Mouse (Mus musculus): ENCODE measurements around the gene Ppp1r13l.

Gene Ppp1r13l

GRCm38 (mm10) chr7:19359299-19359891 is at the start of gene Ppp1r13l, which contains the start of gene Cd3eap:
TSS of gene Ppp1r13l (plus strand) at chr7:19359749.
TSS of gene Cd3eap (minus strand) at chr7:19359483.
- peak; percentile 75 to 85 for DNase-seq (ENCODE audit: low spot score in 2 of 2)

DNA sequence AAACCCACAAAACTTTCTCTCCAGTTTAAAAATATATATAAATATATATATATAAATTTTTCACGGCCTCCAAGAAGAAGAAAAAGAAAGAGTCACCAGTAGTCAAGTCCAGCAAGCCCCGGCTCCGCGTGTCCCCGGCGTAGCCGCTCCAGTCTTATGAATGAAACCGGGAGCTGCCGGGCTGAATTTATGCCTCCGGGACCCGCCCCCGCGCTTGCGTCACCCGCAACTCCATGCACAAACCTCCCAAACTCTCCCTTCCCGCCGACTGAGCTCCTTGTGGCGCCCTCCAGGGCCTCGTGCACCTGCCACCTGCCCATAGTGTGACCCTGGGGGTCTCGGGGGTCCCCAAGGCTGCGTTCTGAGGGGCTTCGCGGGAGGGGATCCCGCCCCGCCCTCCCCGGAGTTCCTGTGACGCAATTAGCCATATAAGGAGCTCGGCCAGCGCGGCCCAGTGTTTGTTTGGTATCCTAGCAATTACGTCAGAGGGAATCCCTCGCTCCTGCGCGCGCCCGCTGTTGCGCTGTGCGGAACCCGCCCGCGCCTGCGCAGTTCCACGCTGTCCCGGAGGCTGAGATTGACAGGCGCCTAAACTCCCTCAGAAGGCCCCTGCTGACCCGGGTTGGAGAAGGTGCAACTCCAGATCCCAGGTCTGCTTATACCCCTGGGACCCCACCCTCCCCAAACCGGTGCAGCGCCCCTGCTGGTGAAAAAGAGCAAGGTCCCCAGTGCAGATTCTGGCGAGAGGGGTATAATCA is 49.5 kb upstream of the Ppp1r13l start, which contains the start of gene Fosb:
TSS of gene Fosb (minus strand) at position 168 of the 758 bp plus-strand sequence.
- peak; percentile 91 to 93 for DNase-seq (ENCODE audit: low spot score in 2 of 2)

DNA sequence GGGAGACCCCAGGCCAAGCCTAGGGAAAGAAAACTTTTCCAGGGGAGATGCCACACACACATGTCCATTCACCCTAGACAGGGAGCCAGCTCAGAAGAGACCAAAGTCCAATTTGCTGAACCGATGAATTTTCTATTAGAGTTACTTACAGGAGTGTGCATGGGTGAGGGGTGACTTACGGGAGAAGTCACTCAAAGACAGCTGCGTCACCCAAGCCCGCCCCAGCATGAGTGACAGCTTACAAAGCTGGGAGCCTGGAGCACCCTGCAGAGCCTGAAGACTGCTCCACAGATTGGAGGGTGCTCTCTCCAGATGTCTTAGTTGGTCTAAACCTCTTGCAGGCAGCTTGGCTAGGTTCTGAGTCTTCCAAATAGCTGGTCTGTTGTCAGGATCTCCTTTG is 47.6 kb upstream of the Ppp1r13l start:
- no peak for DNase-seq (ENCODE audit: low spot score in 2 of 2)

DNA sequence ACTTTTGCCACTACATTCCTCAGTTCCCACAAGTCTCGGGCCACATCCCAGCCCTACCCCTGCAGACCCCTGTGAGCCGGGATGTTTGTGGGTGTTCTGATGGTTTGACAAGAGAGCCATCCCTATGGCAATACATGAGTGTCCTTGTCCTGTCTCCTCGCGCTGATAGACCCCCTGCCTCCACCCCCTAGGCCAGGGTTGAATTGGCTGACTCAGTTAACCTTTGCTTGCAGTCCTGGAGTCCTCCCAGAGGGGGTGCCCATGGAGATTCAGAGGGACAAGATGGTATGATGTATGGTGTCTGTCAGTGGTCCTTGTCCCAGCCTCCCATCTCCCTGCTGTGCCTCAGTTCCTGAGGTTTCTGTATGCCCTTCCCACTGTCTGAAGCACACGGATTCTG is 45.5 kb upstream of the Ppp1r13l start:
- DNase-seq (ENCODE audit: low spot score in 2 of 2), result no peak

- peak in 1 of 2 experiments; percentile 53 for DNase-seq (ENCODE audit: low spot score in 2 of 2)
Measured at GRCm38 (mm10) chr7:19316451-19317161, 42.9 kb upstream of the Ppp1r13l start.

- no peak for DNase-seq (ENCODE audit: low spot score in 2 of 2)
Measured at GRCm38 (mm10) chr7:19318201-19318600, 41.3 kb upstream of the Ppp1r13l start.

DNA sequence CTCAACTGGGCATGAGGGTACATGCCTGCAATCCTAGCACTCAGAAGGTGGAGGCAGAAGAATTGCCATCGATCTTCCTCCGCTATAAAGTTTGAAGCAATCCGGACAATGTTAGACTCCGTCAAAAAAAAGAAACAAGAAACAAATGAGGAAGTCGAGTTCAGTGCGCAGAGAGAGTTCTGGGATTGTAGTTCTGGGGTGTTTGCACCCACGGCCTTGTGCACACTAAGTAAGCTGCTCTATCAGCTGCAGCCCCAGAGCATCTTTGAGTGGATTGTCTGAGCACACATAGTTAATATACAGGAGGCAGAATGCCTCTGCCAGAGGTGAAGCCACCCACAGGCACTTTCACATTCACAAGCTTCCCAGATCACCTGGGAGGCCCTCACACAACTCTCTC is 40.9 kb upstream of the Ppp1r13l start:
- DNase-seq (ENCODE audit: low spot score in 2 of 2), result no peak

DNA sequence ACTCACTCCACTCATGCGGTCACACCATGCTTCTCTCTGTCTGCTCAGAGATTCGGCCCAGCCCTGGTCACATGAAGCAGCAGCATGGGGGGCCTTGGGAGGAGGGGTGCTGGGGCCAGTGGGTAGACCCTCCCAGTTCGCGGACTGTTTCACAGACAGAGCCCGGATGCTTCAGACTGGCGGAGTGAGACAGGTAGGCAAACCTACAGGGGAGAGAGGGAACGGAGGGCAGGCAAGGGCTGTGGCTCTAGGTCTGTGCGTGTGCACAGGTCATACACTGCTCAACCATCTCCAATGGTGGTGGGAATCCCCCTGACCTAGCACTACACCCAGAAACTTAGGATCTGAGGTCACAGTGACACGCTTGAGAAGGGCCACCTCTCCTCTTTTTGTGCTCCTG is 40.1 kb upstream of the Ppp1r13l start:
- no peak for DNase-seq (ENCODE audit: low spot score in 2 of 2)

- peak; percentile 93 to 96 for DNase-seq (ENCODE audit: low spot score in 2 of 2)
Measured at GRCm38 (mm10) chr7:19319906-19320305, 39.6 kb upstream of the Ppp1r13l start.

DNA sequence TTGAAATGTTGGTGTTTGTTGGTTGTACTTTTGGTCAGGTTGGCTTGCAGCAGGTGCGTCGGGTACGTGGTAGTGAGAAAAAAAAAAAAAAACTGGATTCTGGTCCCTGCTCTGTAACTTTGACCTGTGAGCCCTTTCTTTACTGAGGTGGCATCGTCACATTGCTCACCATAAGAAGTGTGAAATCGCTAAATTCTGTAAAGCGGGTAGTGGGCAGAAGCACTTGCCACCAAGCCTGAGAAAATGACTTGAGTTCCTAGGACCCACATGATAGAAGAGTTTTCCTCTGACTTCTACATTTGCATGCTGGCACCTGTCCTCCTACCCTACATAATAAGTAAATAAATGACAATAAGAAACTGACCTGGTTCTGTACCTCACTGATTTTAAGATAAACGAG is 38.9 kb upstream of the Ppp1r13l start:
- no peak for DNase-seq (ENCODE audit: low spot score in 2 of 2)

GRCm38 (mm10) chr7:19321464-19321863 is 38.1 kb upstream of the Ppp1r13l start:
- no peak for DNase-seq (ENCODE audit: low spot score in 2 of 2)

DNA sequence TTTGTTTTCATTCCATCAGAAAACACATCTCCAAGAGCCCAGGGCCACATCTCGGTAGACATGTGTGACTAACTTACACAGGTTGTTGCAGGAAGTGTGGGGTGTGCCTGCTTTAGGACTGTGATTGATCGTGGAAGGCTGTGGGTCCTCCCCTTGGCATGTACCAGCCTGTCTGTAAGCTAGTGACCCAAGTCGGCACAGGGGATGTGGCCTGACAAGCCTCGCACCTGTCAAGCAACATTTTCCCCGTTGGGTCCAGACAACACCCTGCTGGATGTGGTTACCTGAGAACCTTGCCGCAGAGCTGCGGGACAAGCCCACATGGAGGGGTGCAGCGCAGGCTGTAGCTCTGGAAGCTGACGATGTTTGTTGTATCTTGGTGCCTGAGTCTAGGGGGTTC is 37.1 kb upstream of the Ppp1r13l start:
- DNase-seq (ENCODE audit: low spot score in 2 of 2), result peak; percentile 68 to 76

DNA sequence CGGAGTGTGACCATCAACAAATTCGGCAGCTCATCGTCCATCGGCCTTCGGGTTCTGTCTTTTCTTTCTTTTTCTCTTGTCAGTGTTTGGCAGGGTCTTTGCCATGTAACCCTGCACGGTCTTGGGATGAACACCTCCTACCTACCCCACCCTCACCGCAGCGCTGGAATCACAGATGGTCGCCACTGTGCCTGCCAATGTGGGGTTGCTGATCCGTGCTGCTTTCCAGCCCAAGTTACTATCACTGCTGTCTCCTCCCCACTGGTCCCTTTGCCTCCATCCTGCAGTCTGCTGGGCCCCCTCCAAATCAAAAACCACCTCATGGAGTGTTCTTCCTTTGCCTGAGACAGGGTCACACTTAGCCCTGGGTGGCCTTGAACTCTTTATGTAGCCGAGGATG is 35.3 kb upstream of the Ppp1r13l start:
- DNase-seq (ENCODE audit: low spot score in 2 of 2), result no peak

GRCm38 (mm10) chr7:19325262-19326199 is 34.0 kb upstream of the Ppp1r13l start:
- DNase-seq (ENCODE audit: low spot score in 2 of 2), result no peak

DNA sequence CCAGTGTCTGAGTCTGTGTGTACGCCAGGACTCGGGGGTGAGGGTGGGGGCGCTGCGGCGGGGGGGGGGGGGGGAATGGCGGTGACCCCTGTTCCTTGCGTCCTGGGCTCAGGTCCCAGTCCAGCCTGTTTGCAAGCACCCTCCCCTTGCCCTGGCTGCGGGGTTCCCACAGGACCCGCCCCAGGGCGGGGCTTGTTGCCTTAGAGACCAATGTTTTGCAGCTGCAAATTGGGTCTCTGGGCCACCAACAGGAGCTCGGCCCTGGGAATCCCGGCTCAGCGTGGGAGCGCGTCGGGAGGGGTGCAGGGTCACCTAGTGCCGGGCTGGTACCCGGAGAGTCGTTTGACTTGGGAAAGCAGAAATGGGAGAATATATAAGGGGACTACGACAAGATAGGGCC is 33.2 kb upstream of the Ppp1r13l start:
- DNase-seq (ENCODE audit: low spot score in 2 of 2), result peak; percentile 81 to 86

DNA sequence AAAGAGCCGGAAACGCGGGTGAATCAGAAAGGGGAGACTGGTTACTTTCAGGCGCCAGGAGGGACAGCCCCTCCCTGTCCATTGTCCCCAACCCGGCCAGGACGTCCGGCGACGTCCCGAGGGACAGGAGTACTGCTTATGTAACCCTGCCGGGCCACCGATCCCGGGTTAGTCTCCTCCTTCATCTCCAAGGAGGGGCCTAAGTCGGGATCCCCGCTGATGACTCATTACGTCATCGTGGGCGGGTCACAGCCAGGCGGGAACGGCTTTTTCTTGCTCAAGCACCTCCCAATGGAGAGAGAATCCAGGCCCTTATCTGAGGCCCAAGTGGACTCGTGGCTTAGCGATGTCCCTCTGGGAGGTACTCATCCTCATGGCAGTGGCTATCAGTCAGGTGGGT is 32.4 kb upstream of the Ppp1r13l start:
- peak; percentile 78 to 93 for DNase-seq (ENCODE audit: low spot score in 2 of 2)

DNA sequence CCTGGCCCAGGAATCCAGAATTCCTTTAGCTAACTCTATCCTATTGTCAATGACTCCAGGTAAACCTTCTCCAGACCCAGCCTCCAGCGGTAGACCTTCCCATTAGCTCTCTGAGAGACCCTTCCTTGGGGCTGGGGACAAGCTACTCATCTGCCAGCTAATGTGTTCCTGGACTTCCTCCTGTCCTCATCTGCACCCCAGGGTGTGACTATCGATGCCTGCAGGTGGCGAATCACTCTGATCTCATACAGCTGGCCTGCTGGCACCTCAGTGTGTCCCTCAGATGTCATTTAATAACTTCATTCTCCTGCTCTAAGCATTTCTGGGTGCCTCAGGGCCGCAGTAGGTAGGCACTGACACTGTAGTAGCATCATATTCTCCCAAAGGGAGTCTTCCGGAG is 31.8 kb upstream of the Ppp1r13l start:
- no peak for DNase-seq (ENCODE audit: low spot score in 2 of 2)

- no peak for DNase-seq (ENCODE audit: low spot score in 2 of 2)
Measured at GRCm38 (mm10) chr7:19328425-19328824, 31.1 kb upstream of the Ppp1r13l start.

DNA sequence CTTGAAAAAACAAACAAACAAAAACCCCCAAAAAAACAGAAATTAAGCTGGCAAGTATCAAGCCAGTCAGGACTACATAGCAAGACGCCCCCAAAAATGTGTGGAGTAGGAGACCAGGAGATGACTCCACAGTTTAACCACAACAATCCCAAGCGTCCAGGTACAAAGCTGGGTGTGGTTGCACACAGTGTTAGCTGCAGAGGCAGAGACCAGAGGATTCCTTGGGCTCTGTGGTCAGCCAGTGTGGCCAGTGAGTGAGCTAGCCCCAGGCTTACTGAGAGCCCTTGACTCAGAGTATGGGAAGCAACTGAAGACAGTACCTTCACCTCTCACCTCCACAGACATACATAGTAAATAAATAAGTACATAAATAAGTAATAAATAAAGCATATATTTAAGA is 27.6 kb upstream of the Ppp1r13l start:
- DNase-seq (ENCODE audit: low spot score in 2 of 2), result no peak

DNA sequence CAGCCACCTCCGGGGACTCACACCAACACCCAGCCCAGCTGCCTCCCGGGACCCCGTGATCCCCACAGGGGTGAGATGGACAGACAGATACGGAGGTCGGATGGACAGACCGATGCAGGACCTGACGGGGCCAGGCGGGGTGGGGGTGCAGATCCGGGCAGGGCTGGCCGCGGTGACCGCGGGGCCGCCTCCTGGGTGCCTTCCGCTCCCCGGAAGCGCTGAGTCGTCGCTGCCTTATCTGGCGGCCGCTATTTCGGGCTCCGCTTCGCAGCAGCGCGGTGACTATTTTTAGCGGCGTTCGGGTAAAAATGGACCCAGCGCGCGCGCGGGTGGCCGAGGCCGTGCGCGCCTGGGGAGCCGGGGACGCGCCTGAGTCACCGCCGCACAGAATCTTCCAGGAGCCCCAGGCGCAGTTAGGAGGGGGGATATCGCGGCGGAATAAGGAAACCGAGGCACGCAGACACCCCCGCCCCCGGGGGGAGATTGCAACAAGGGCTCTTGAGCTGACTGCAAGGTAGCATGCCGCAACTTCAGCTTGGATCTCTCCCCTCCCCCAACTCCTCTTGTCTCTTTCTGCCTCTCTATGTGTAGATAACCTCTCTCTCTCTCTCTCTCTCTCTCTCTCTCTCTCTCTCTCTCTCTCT is 26.7 kb upstream of the Ppp1r13l start:
- peak; percentile 59 to 68 for DNase-seq (ENCODE audit: low spot score in 2 of 2)

DNA sequence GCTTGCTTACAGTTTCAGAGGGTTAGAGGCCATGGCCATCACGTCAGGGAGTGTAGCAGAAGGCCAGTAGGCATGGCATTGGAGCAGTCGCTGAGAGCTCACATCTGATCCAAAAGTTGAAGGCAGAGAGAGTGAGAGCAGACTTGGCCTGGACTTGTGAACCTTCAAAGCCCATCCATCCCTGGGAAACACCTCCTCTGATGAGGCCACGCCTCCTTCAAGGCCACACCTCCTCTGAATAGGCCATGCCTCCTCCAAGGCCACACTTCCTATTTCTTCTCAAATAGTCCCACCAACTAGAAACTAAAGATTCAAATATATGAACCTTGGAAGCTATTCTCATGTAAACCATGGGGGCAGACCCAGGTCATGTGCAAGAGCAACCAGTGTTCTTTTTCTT is 24.0 kb upstream of the Ppp1r13l start:
- no peak for DNase-seq (ENCODE audit: low spot score in 2 of 2)

Measured in urinary bladder, postnatal 36 days (tissue).